Mouse (Mus musculus): Measurements from ENCODE around the gene 1700080E11Rik.
A peak's percentile ranks its signal among the peaks of the same experiment; 100 is the strongest.
"Not testable (repeated sequence)": the region's sequence is repeated elsewhere in the genome, so short reads cannot be mapped to it uniquely, and the experiment has no call there.

Gene 1700080E11Rik

GRCm38 (mm10) chr9:105144992-105145391 lies at the start of gene 1700080E11Rik:
TSS of gene 1700080E11Rik (minus strand) at chr9:105145092.
- DNase-seq: no peak

DNA sequence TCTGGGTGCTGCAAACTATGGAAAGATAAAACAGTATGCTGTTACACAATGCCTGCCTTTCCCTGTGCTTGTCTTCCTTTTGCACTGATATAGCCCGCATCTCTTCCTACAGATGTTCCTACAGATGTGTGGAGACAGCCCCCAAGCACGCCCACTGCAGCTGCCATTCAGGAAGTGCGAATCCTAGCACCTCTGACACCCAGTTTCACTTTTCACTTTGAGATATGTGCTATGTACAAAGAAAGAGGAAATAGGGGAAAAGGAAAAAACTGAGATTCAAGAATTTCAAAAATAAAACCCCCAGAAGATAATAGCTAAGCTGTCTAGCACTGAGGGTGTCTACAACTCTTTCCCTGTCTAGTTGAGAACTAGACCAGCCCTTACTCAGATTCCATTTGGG lies 41.8 kb upstream of the 1700080E11Rik start:
- no peak for DNase-seq

- DNase-seq: no peak
Measured at GRCm38 (mm10) chr9:105182392-105182791, 37.5 kb upstream of the 1700080E11Rik start.

DNA sequence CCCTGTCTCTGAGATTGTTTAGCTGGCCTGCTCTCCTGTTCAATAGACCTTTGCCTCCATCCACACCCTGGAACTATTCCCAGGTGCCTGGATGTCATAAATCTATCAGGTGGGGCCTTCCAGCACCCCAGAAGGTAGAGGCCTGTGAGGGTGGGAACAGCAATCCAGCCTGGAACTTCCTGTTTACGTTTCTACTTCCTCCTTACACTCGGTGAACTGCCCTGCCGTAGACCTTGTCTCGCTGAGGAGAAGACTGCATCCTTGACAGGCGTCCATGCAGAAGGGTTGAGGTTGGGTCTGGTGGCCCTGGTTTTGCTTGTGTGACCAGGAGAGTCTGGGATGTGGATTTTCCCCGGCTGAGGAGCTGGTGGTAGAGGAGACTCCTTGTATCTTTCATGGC lies 5.7 kb downstream of the 1700080E11Rik start:
- DNase-seq: no peak

DNA sequence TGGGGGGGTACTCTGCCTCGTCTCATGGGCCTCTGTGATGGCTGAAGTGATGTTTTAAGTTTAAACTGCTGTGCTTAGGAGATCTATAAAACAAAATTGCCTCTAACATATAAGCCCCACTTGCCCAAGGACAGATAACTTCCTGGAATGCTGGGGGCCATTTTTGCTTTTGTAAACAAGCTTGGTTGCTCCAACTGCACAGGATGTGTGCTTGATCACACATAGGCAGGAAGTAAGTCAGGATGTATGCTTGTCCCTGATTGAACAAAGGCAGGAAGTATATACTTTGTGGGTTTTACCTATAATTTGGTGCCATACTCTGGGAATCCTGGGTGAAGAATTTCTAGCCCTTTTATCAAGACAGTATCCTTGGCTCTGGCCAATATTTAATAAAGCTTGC lies 8.5 kb downstream of the 1700080E11Rik start:
- DNase-seq: no peak

DNA sequence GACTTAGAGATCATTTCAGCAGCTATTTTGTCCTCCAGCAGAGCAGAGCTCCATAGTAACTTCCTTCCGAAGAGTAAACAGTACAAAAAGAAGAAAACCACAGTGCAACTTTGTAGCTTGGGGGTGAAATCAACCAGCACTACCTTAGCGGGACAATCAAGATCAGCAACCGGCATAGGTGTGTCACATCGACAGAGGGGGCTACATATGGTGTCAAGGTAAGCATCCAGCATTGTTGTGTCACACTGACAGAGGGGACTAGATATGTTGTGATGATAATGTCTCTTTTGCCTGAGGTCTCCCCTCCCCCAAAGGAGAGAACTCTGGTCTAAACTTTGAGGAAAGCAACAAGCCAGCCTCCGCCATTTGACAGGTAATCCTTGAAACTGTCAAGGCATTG lies 10.4 kb downstream of the 1700080E11Rik start:
- DNase-seq: no peak

- DNase-seq: no peak
Measured at GRCm38 (mm10) chr9:105132002-105132367, 12.9 kb downstream of the 1700080E11Rik start.

DNA sequence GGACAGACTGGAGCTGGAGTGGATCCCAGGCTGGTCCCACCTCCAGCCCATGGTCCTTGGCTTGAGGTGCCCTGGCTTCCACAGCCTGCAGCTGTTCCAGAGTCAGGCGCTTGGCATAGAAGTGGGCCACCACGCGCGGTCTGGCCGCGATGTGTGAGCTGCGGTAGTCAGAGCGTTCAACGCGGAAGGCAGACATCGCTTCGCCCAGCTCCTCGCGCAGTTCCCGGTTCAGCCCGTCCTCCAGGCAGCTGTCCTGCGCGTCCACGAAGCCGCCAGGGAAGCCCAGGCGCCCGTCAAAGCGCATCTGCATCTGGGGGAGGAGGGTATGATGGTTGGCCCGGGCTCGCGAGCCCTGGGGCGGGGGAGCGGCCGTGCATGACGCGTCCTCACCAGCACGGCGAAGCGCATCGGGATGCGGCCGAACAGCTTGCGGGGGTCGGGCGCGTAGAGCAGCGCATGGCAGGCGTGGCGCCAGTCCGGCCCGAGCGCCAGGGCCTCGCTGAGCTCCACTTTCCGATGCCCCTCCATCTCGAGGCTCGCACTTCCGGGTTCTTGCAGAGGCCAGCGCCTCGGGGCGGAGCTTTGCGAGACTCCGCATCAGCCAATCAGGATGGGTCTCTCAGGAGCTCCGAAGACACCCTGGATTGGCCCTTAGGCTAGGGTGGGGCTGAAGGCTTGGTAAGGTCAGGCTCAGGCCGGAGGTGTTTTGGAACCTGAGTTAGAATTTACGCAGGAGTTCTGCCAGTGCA lies 13.5 kb downstream of the 1700080E11Rik start, which contains the start of gene Nudt16:
Nudt16 (minus strand) TSS at position 572 of the 749 bp plus-strand sequence.
- DNase-seq: peak; percentile 95

DNA sequence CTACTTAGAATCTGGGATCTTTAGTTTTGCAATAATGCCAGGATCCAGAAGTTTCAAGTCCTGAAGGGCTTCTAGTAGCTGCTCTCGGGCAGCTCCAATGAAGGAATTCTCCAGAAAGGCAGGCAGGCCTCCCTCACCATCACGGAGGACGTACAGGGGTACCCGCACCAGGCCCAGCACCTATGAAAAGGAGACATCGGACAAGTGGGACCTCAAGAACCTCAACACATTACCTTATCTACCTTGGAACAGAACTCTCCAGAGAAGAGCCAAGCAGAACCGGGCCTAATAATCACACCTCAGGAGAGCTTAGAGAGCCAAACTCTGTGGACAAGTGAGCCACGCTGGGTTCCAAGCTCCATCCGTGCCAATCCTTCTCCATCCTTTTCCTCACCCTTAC lies 14.6 kb downstream of the 1700080E11Rik start:
- no peak for DNase-seq

GRCm38 (mm10) chr9:105125206-105125605 lies 19.7 kb downstream of the 1700080E11Rik start:
- DNase-seq: not testable (repeated sequence)

DNA sequence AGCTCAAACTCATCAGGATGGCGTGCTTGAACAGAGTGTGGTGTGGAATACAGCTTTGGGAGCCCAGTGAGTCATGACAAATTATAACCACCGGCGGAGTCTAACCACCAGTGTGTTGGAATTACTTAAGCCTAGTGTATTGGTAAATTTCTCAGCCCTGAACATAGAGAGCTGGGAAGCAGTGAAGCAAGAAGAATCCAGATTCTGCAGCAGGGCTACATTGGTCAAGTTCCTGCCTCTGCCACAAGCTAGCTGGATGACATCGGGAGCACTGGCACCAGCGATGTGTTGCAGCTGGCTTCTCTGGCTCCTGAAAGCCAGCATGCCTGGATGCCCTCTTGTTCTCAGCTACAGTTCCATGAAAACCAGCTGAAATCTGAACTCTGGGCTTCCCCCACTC lies 41.0 kb downstream of the 1700080E11Rik start:
- DNase-seq: no peak

- DNase-seq: no peak
Measured at GRCm38 (mm10) chr9:105101911-105102310, 43.0 kb downstream of the 1700080E11Rik start.

GRCm38 (mm10) chr9:105100807-105101570 lies 43.9 kb downstream of the 1700080E11Rik start:
- no peak for DNase-seq

Data from retina, postnatal 1 day (tissue).